Mouse (Mus musculus) telencephalon, adult 2 months (tissue): ENCODE data around the gene Pde2a.

Experiments used
- DNase-seq: peaks from one replicate; pipeline ENCODE4 v3.0.0-alpha.2; 2011; ENCODE audit warnings: low read depth, low spot score

Pde2a gene

DNA sequence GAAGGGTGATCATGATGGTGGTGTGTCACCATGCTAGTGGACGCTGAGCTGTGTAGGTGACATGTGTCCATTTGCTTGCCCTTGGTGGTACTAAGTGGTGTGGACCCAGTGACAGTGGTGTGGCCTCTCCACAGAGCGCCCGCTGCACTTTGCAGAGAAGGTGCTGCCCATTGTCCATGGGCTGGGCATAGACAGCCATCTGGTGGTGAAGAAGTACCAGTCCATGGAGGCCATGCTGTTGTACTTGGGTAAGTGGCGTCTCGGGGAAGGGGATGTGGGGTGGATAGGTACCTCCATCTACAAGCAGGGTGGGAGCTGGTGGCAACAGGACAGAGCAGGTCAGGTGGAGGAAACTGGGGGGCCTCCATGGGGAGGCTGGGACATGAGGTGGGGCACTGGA, 17.7 kb upstream of the Pde2a start:
- DNase-seq, result no peak

DNA sequence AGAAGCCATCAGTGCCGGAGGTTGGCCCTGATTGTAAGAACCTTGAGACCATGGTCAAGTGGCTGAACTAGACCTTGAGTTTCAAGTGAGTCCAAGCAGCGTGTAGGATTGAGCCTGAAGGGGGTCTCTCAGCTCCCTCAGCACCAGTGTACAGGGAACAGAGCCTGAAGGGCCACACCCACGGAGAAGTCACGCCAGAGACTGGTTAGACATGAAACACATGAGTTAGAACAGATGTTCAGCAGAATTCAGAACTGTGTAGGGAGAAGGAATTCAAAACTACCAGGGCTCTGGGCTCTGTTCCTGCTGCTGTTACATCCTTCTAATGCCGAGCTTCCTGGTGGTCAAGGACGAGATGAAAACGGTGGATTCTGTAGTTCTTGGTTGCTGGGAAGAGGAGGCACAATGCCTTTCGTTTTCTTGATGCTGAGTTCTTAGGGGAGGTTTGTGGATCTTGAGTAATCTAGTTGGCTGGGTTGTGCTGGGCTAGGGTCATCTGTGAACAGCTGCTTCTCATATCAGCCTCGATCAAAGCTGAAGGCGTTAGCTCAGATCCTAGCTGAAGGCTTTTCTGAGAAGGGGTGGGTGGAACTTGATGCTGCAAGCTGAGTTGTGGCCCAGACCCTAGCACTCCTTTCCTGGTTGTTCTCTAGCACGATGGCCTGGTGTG, 11.1 kb upstream of the Pde2a start, which contains the start of gene Gm45837:
Gm45837 (plus strand) TSS at position 620 of the 670 bp plus-strand sequence.
- no peak for DNase-seq

DNA sequence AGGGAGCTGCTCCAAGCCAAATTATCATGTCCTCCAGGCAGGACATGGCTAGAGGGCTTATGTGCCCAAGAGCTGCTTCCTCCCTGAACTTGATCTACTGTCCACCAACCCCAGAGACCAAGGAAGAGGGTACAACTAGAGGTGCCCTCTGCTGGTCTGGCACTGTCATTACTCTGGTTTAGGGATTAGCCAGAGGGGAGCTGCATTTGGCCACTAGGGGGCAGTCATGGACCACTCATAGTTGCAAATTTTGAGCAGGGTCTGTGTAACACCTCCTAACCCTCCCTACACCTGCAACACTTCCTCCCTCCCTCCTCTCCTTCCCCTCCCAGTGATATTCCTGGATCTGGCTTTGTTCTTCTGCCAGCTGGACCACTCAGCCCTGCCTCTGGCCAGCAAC, 8.7 kb upstream of the Pde2a start:
- DNase-seq, result peak; percentile 78

DNA sequence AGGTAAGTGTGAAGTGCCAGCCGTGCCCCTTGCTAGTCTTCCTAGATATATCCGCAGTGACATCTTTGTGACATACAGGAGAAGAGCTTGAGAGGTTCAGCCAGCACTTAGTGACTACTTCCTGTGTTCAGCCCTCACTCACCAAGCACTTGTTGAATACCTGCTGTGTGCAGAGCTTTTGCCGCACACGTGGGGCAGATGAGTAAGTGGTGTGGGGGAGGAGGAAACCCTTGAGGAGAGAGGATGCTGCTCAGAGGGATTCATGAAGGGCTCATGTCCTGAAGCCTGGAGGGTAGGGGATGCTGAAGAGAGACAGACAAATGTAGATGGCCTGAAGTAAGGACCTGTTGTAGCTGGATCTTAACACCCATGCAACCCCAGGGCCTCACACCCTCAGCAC, 7.3 kb upstream of the Pde2a start:
- peak; percentile 61 for DNase-seq

DNA sequence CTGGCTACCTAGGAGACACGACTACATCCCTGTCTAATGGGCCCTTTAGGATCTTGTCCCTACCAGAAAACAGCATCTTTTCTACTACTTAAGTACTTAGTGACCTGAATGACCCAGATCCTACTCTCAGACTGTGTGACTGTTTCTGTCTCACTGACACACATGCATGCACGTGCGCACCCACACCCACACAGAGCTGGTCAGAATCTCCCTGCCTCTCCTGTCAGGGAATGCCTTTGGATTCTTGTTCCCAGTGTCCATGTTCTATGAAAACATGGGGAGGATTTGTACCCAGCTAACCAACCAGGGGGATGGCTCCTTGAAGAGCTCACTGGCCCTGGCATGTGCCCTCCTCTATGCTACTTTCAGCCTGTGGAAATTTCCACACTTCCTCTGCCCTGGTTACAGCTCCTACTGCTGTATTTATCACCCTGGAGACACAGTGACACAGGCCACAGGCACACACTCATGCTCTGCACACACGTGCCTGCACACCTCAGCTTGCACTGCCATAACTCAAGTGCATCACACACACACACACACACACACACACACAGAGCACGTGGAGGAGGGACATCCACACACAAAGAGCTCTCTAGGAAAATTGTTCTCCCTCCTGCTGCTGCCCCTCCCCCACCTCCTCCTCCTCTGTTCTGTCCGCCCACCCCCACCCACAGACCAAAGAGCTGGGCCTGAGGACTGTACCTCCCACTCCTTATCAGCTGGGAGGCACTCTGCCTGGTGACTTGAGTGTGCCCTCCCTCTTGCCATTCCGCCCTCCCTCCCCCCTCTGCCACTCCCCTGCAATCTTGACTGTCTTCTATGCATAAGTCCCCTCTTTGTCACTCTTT, 6.6 kb upstream of the Pde2a start:
- DNase-seq, result peak; percentile 40

DNA sequence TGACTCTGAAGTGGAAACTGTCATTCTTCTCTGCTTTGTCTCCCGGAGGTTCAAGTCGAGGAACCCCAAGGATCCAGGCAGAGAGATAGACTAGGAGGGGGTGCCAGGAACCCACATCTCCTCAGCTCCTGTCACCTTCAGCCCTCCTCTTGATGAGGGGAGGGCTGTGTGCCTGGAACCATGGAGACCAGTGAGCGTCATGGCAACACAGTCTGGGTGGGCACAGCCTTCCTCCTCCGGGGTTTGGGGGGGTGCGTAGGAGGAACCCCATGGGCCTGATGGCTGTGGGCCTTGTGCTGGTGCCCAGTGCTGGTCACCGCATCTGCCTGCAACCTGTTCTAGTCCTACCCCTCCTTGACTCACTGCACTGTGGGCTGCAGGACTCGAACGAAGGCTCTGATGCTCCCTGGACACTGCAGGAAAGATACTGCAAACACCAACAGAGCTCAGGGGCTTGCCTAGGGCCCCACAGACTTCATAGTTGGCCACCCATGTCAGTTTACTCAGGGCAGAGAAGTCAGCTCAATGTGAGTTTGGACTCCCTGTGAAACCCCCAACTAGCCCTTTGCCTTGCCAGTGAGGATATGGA, 5.9 kb upstream of the Pde2a start:
- no peak for DNase-seq

DNA sequence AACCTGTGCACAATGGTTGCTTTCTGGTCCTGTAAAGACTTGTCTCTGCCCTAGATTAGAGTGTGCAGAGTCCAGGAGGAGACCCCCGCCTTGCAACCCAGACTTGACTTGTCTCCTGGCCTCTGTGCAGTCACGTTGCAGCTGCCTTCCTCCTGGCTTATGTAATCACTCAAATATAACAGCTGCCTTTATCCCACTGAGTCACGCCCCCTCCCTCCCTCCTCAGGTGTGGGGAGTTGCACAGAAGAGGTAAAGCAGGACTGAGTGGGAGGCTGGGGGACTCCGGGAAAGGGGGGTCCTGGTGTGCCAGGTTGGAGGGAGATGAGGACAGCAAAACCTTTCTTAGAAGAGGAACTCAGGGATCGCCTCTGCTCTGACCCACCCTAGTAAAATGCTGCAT, 5.1 kb upstream of the Pde2a start:
- no peak for DNase-seq

DNA sequence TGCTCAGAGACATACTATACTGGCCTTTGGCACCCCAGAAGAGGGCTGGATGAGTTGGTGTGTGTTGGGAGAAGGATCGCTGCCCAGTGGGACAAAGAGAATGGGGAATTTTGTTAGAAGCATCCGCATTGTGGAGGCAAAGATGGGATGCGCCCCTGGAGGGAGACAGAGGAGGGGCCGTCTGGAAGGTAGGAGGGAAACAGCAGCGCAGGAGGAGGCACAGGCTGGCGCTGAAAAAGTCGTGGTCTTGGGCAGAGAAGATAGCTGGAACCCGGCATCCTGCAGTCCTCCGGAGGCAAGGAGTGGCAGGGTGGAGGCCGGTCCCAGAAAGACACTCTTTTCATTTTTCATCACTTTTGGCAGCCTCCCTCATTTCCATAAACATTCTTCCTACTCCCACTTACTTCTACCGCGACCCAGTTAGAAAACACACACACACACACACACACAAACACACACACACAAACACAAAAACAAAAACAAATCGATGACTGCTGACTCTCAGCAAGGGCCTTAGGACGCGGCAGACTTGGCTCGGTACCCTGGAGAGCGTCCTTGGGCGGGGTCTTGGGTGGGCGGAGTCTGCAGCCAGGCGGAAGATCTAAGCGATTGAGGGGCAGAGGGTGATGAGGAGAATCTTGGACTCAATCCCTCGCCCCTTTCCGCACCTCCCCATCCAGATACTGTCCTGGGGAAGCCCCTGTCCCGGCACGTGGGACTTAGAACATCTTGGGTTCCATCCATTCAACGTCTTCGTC, 2.3 kb upstream of the Pde2a start:
- DNase-seq, result no peak

DNA sequence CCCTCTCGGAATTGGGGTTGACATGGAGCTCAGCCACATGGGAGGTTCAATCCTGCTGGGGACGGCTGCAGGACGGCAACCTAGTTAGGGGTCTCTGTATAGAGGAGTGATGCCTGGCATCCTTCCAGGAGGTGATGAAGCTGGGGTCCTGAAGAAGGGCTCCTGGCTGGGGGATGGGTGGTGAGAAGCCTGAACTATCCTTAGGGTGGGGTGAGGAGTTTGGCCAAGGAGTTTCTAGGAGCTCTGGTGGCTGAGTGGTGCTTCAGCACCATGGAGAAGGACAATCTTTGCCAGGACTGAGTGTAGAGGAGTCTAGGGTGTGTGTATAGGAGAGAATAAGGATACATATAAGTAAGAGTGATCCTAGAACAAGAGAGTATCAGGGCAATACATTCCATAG, 578 bp downstream of the Pde2a start:
- DNase-seq, result no peak

DNA sequence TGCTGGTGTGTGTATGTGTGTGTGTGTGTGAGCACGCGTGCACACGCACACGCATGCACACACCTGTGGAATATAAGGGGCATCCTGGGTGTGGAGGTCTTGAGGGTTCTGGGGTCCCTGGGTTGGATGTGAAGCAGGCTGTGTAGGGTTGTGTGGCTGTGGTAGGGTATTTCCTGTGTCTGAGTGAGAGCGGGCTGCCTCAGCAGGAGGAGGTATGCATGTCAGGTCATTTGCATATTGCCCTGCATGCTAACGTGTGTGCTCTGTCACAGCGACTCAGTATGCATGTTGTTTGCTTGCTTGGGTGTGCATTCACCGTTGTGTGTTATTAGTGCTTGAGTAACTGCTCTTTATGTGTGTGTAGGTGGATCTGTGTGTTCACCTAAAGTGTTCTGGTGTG, 1.2 kb downstream of the Pde2a start:
- DNase-seq, result no peak

DNA sequence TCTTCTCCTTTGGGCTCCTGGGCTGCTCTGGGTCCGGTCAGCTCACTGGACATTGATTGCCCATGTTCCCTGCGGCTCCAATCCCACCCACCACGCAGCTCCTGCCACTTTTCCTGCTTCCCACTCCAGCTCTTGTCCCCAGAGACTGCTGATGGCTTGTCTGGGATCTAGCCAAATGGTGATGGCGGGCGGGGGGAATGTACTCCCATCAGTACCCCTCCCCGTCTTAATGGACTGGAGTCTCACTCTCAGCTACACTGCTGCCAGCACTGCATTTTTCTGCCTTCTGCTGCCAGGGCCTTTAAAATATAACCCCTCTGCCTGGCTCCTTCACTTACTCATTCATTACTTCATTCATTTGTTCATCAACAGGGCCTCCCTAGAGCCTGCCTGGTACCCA, 2.5 kb downstream of the Pde2a start:
- no peak for DNase-seq

DNA sequence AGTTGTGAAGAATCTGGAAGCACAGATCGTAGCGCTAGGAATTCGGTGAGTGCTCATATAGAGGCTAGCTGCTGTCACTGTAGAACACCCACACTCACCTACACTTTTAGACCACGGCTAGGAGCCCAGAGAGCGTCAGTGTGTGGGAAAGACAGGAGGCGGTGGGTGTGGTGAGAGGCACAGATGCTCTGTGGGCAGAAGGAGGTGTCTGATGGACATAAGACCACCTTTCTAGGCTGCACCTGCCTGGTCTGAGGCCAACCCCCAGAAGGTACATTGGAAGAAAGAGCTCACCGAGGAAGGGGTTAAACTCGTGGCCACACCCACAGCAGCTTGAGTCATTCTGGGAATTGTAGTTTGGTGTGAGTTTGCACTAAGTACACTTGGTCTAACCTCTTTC, 5.2 kb downstream of the Pde2a start:
- peak; percentile 83 for DNase-seq

DNA sequence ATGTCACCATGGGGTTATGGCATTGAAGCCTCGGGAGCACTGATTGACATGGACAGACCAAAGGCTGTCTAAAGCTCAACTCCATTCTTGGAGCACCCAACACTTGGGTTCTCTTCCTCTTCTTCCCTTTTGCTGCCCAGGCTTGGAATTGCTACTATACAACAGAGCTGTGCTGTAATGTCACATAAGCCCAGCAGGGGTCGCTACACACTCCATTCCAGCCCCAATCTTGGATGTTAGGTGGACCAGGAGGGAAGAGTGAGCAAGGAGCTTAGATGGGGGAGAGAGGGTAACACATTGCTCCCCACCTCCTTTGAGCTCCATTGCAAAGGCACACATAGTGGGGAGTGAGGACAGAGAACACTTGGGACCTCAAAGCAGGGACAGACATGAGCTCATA, 6.2 kb downstream of the Pde2a start:
- DNase-seq, result no peak

DNA sequence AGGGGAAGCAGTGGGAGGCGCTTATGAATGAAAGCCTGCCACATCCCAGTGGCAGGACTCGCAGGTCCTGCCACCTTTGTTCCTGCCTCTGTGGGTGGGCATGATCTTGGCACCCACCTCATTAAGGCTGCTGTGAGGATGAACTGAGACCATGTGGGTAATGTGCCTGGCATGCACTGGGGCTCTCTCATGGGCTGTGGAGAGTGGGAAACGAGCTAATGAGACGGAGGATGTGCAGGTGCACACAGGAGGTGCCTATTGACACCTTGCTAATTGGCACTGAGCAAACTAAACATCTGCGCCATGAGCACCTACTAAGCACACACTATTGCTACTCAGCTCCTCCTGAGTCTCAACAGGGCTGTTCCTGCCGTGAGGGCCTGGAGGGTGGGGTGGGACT, 13.5 kb downstream of the Pde2a start:
- no peak for DNase-seq

DNA sequence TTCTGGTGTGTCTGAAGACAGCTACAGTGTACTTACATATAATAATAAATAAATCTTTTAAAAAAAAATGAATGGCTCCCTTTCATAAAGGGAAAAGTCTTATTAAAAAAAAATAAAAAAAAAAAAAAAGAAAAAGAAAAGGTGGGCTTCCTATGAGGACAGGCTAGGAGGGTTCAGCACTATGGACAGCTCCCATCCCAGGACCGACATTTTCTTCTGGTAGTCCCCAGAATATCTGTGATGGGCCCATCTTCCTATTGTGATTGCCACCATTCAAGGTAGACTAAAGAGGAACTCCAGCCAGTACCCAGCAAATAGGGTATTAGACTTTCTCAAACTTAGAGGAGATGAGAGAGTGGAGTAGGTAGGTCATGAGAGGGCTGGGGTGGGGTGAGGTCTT, 16.4 kb downstream of the Pde2a start:
- no peak for DNase-seq

DNA sequence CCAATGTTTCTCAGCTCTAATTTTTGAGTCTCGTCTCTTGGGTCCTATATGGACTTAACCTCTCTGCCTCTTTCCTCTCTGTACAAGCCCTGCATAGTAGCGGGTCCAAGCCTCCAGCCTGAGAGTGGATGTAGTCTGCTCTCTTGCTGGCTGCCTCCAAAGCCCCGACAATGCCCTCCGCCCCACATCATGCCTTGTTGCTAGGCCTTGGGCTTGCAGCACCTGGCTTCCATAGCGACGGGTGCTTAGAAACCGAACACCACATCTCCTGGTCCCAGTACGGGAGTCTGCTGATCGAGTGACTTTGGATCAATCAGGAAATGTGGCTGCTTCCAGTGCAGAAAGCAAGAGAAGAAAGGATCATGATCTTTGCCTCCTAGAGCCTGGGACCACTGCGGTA, 21.6 kb downstream of the Pde2a start:
- DNase-seq, result no peak

DNA sequence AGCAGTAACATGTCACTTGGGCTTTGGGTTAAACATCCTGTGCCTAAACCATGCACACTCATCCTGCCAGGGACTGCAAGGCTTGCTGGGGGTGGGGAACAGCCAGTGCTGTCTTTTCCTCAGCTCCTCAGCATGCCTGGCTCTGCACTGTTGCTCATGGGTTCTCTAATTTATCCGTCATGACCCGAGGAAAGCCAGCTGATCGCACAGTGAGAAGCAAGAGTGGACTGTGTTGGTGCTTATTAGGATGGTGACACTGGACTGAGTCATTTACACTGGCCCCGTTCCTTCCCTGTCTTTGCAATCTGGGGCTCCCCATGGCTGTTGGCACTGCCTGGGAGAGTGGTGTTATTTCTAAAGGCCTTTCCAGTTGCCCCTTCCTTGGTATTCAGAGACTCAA, 22.7 kb downstream of the Pde2a start:
- DNase-seq, result no peak

DNA sequence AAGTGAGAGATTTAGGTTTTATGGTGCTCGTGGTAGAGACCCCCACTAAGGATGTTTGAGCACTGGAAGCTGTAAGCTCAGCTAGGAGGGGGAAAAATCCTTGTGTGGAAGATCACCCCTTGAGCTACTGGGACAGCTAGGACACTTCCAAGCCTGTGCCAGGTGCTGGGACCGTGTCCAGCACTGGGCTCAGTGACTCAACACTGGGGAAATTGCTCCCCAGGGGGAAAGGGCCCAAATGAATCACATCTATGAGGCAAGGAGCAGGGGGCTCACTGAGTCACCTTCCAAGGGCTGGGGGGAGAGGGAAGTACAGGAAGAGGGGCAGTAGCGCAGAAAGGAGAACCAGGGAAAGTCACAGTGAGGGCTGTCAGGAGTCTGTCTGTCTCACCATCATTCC, 28.4 kb downstream of the Pde2a start:
- no peak for DNase-seq

DNA sequence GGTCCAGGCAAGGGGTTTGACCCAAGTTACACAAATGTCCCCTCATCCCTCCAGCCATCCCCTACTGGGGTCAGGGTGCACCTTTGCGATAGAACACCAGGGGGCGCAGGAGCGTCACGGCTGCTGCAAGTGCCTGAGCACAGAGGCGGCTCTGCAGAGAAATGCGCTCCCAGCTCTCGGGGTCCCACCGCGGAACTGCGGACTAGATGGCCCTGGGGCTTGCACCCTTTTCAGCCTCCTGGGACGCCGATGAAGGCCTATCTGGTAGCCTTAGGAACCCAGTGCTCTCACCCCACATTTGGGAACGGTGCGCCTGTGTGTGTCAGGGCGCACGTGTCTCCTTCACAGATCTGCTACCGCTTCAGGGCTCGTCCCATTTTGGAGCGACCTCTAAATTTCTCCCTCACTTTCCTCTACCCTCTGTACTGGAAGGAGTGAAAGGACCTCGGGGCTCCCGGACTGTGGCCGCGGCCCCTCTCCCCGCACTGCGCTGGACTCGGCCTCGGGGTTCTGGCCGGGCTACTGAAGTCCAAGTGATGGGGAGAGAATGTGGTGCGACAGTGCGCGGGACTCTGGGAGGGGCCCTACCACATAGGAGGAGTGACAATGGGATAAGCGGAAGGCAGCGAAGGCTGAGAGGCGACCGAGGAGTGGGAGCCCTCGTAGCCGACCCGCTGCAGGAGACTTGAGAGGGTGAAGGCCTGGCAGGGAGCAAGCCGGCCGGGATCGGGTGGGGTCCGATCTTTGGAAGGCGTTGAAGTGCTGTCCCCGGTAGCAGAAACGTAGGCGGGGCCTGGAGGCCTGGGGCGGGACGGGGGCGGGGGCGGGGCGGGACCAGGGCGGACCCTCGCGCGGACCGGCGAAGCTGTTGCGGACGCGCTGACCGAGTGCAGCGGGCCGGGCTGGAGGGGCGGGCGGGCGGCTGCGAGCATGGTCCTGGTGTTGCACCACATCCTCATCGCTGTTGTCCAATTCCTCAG, 29.2 kb downstream of the Pde2a start:
- no peak for DNase-seq

DNA sequence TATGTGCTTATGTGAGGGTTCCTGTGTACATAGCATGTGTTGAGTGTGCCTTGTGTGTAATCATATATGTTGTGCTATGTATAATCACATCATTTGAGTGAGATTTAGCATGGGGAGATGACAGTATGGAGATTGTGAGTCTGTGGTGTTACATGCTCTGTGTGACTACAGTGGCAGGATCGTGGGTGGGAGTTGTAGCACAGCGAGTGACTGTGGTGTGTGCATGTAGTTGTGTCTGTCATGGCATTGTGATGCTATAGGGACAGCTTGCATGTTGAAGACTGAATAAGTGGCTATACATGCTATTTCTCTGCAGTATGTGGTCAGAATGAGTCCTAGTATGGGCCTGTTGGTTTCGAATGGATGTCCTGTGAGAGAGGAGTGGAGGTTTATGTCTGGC, 31.2 kb downstream of the Pde2a start:
- DNase-seq, result no peak

DNA sequence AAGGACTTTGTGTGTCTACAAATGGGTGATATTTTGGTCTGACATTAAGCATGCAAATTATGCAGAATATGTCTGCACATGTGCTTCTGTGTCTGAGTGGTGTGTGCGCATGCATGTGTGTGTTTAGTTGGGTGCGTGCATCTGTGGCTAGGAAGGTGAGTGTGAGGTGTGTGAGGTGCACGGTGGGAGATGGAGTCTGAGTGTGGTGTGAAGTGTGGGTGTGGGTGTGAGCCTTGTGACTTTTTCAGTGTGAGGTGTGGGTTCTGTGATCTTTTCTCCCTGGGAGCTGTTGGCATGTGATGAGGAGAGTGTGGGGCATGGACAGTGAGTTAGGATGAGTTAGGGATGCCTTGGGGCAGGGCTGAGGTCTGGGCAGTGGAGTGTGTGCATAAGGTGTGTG, 31.8 kb downstream of the Pde2a start:
- DNase-seq, result no peak
